Mouse (Mus musculus): ENCODE measurements around the gene Tmtc2. TPM values are rescaled to one million over a fixed set of nuclear protein-coding genes. Genes with fewer than 3 reads are reported as not detected.
A peak's percentile ranks its signal among the peaks of the same experiment; 100 is the strongest.

Tmtc2 gene
- polyA plus RNA-seq, 1 experiment, result 0.97 TPM

DNA sequence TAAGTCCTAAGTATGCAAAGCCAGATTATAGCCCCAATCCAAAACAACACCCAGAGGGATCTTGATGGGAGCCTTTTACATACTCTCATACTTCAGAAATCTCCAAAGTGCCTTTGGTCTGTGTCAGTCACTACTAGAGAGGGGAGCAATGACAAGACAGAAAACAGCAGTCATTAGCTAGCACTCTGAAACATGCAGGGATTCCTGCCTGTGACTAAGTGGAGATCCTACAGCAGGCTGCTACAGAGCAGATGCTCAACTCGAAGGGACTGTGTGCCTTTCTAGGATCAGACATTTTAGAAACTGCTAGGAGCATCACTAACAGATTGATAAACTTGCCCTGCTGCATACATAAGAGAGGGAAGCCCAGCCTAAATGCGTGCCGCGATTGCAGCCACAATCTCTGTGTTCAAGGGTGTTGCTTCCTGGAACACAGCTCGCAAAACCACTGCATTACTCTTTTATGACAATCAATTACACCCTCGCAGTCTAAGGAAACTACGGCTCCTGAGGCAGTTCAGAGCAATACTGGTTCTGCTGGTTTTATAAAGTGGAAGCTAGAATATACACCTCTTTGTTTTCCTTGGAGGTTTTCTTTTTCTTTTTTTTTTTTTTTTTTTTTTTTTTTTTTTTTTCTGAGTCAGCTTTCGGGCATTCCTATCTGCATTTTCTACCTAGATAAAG is 50.7 kb downstream of the Tmtc2 start:
- no peak overlapping the region for H3K4me2 ChIP-seq (ENCODE audit: low read depth)
- no peaks in the 10 kb centered on the region for H3K36me3 ChIP-seq (ENCODE audit: control insufficient read depth, insufficient read depth)
- H3K79me2 ChIP-seq (ENCODE audit: control insufficient read depth, insufficient read depth), result no peaks in the 10 kb centered on the region
- no peaks in the 10 kb centered on the region for H3K27me3 ChIP-seq (ENCODE audit: control insufficient read depth, insufficient read depth, insufficient read length)
- H3ac ChIP-seq (ENCODE audit: control insufficient read depth, insufficient read length), result no peak overlapping the region
- no peak for TF ChIP-seq E2F4 (IDR thresholded peaks at IDR 0.05; ENCODE audit: insufficient read depth)
- TF ChIP-seq MYOG (IDR thresholded peaks at IDR 0.05; ENCODE audit: control insufficient read depth in 1 of 3, insufficient read depth in 1 of 3, insufficient read length in 2 of 3, low read depth in 2 of 3), result no peak
- TF ChIP-seq REST (IDR thresholded peaks at IDR 0.05; ENCODE audit: insufficient read depth, insufficient read length), result no peak
- H3K4me3 ChIP-seq, result no peak overlapping the region

GRCm38 (mm10) chr10:105522431-105522830 is 51.8 kb downstream of the Tmtc2 start:
- TF ChIP-seq MAX (IDR thresholded peaks at IDR 0.05; ENCODE audit: low read depth) (no peak), TCF12 (IDR thresholded peaks at IDR 0.05; ENCODE audit: insufficient read depth, poor library complexity, severe bottlenecking) (no peak), USF1 (IDR thresholded peaks at IDR 0.05; ENCODE audit: low read depth) (no peak), CEBPB (IDR thresholded peaks at IDR 0.05; ENCODE audit: insufficient read depth, poor library complexity, severe bottlenecking) (no peak), SRF (IDR thresholded peaks at IDR 0.05; ENCODE audit: control insufficient read depth, insufficient read length, low read depth) (no peak), REST (IDR thresholded peaks at IDR 0.05; ENCODE audit: insufficient read depth, insufficient read length) (no peak), MYOG (IDR thresholded peaks at IDR 0.05; ENCODE audit: control insufficient read depth in 1 of 3, insufficient read depth in 1 of 3, insufficient read length in 2 of 3, low read depth in 2 of 3) (no peak), E2F4 (IDR thresholded peaks at IDR 0.05; ENCODE audit: insufficient read depth) (no peak)
- Histone ChIP-seq H3K4me3 (no peak overlapping the region), H3K27me3 (ENCODE audit: control insufficient read depth, insufficient read depth, insufficient read length) (no peaks in the 10 kb centered on the region), H3K36me3 (ENCODE audit: control insufficient read depth, insufficient read depth) (no peaks in the 10 kb centered on the region), H3K79me2 (ENCODE audit: control insufficient read depth, insufficient read depth) (no peaks in the 10 kb centered on the region), H3ac (ENCODE audit: control insufficient read depth, insufficient read length) (no peak overlapping the region), H3K4me2 (ENCODE audit: low read depth) (peak overlapping the region; percentile 36)

DNA sequence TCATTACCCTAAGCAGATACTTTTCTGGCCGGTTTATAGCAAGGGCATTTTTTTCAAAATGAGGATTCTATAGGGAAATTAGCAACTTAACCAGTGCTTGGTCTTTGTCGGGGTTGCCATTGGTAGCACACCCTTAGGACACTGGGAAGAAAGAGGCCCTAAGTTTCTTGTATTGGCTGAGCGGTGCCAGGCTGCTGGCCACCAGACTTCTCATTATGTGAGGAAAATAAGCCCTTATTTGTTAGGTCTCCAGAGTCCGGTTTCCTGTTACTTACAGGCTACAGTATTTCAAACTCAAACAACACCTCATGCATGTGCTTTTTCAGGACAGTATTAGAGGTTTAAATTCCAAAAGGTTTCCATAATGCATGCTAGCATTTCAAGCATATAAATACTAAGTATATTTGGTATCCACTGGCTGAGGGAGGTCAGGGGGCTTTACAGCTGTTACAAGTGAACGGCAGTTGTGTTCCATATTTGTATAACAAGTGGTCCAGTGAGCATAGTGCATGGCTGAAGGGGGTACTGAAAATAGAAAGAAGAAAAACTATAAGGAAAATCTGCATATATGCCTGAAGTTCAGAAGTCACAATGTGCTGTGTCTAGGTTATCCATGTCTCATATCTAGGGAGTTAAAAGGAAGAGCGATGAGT is 55.0 kb downstream of the Tmtc2 start:
- Histone ChIP-seq H3K79me2 (ENCODE audit: control insufficient read depth, insufficient read depth) (no peaks in the 10 kb centered on the region), H3K27me3 (ENCODE audit: control insufficient read depth, insufficient read depth, insufficient read length) (no peaks in the 10 kb centered on the region), H3ac (ENCODE audit: control insufficient read depth, insufficient read length) (no peak overlapping the region), H3K4me2 (ENCODE audit: low read depth) (no peak overlapping the region), H3K36me3 (ENCODE audit: control insufficient read depth, insufficient read depth) (no peaks in the 10 kb centered on the region), H3K4me3 (no peak overlapping the region)
- no peak for TF ChIP-seq TCF3 (IDR thresholded peaks at IDR 0.05; ENCODE audit: insufficient read length, low read depth)
- no peak for TF ChIP-seq USF1 (IDR thresholded peaks at IDR 0.05; ENCODE audit: low read depth)
- no peak for TF ChIP-seq E2F4 (IDR thresholded peaks at IDR 0.05; ENCODE audit: insufficient read depth)
- TF ChIP-seq POLR2AphosphoS2 (IDR thresholded peaks at IDR 0.05; ENCODE audit: insufficient read length, low read depth), result no peak
- no peak for TF ChIP-seq MYOG (IDR thresholded peaks at IDR 0.05; ENCODE audit: control insufficient read depth in 1 of 3, insufficient read depth in 1 of 3, insufficient read length in 2 of 3, low read depth in 2 of 3)

DNA sequence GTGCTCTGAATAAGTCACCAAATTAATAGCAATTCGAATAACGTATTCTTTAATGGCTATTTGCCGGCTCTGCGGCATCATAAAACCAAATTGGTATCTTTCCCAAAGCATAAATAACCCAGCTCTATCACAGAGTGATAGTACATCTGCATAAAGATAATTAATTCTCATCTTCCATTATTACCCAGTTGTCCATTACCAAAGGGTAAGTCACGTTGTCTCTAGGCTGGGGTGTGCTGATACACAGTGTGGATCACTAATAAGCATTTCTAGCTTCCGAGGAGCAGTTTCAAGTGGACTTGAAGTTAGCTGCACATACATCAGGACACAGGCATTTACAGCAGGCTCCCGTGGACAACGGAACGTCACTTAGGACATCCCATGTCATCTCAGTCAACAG is 56.1 kb downstream of the Tmtc2 start:
- Histone ChIP-seq H3K27me3 (ENCODE audit: control insufficient read depth, insufficient read depth, insufficient read length) (no peaks in the 10 kb centered on the region), H3K36me3 (ENCODE audit: control insufficient read depth, insufficient read depth) (no peaks in the 10 kb centered on the region), H3K4me3 (no peak overlapping the region), H3K4me2 (ENCODE audit: low read depth) (no peak overlapping the region), H3ac (ENCODE audit: control insufficient read depth, insufficient read length) (no peak overlapping the region), H3K79me2 (ENCODE audit: control insufficient read depth, insufficient read depth) (no peaks in the 10 kb centered on the region)
- TF ChIP-seq TCF12 (IDR thresholded peaks at IDR 0.05; ENCODE audit: insufficient read depth, poor library complexity, severe bottlenecking) (no peak), TCF3 (IDR thresholded peaks at IDR 0.05; ENCODE audit: insufficient read length, low read depth) (no peak), CEBPB (IDR thresholded peaks at IDR 0.05; ENCODE audit: insufficient read depth, poor library complexity, severe bottlenecking) (no peak), MYOG (IDR thresholded peaks at IDR 0.05; ENCODE audit: control insufficient read depth in 1 of 3, insufficient read depth in 1 of 3, insufficient read length in 2 of 3, low read depth in 2 of 3) (no peak), MAX (IDR thresholded peaks at IDR 0.05; ENCODE audit: low read depth) (no peak), USF1 (IDR thresholded peaks at IDR 0.05; ENCODE audit: low read depth) (no peak), E2F4 (IDR thresholded peaks at IDR 0.05; ENCODE audit: insufficient read depth) (no peak), POLR2AphosphoS2 (IDR thresholded peaks at IDR 0.05; ENCODE audit: insufficient read length, low read depth) (no peak), MYOD1 (IDR thresholded peaks at IDR 0.05; ENCODE audit: control insufficient read depth in 1 of 3, insufficient read length in 2 of 3, low read depth in 2 of 3) (no peak), REST (IDR thresholded peaks at IDR 0.05; ENCODE audit: insufficient read depth, insufficient read length) (no peak), POLR2A (IDR thresholded peaks at IDR 0.05; ENCODE audit: insufficient read length, low read depth) (no peak), SRF (IDR thresholded peaks at IDR 0.05; ENCODE audit: control insufficient read depth, insufficient read length, low read depth) (no peak)

- H3K4me3 ChIP-seq, result no peak overlapping the region
- no peaks in the 10 kb centered on the region for H3K27me3 ChIP-seq (ENCODE audit: control insufficient read depth, insufficient read depth, insufficient read length)
- H3K36me3 ChIP-seq (ENCODE audit: control insufficient read depth, insufficient read depth), result no peaks in the 10 kb centered on the region
- H3K79me2 ChIP-seq (ENCODE audit: control insufficient read depth, insufficient read depth), result no peaks in the 10 kb centered on the region
- H3ac ChIP-seq (ENCODE audit: control insufficient read depth, insufficient read length), result no peak overlapping the region
- no peak for TF ChIP-seq MAX (IDR thresholded peaks at IDR 0.05; ENCODE audit: low read depth)
- no peak for TF ChIP-seq USF1 (IDR thresholded peaks at IDR 0.05; ENCODE audit: low read depth)
- TF ChIP-seq SRF (IDR thresholded peaks at IDR 0.05; ENCODE audit: control insufficient read depth, insufficient read length, low read depth), result no peak
- TF ChIP-seq TCF12 (IDR thresholded peaks at IDR 0.05; ENCODE audit: insufficient read depth, poor library complexity, severe bottlenecking), result no peak
- TF ChIP-seq MYOG (IDR thresholded peaks at IDR 0.05; ENCODE audit: control insufficient read depth in 1 of 3, insufficient read depth in 1 of 3, insufficient read length in 2 of 3, low read depth in 2 of 3), result no peak
- no peak for TF ChIP-seq REST (IDR thresholded peaks at IDR 0.05; ENCODE audit: insufficient read depth, insufficient read length)
- no peak for TF ChIP-seq MYOD1 (IDR thresholded peaks at IDR 0.05; ENCODE audit: control insufficient read depth in 1 of 3, insufficient read length in 2 of 3, low read depth in 2 of 3)
- no peak for TF ChIP-seq TCF3 (IDR thresholded peaks at IDR 0.05; ENCODE audit: insufficient read length, low read depth)
- no peak for TF ChIP-seq CEBPB (IDR thresholded peaks at IDR 0.05; ENCODE audit: insufficient read depth, poor library complexity, severe bottlenecking)
- no peak for TF ChIP-seq POLR2AphosphoS2 (IDR thresholded peaks at IDR 0.05; ENCODE audit: insufficient read length, low read depth)
- no peak for TF ChIP-seq E2F4 (IDR thresholded peaks at IDR 0.05; ENCODE audit: insufficient read depth)
- TF ChIP-seq POLR2A (IDR thresholded peaks at IDR 0.05; ENCODE audit: insufficient read length, low read depth), result no peak
- no peak overlapping the region for H3K4me2 ChIP-seq (ENCODE audit: low read depth)
These were observed 60.4 kb downstream of the Tmtc2 start for GRCm38 (mm10) chr10:105513777-105514322.
